Mouse (Mus musculus): ENCODE results near the gene Trp63. TPM values are rescaled to one million over a fixed set of nuclear protein-coding genes. Genes with fewer than 3 reads are reported as not detected.

Trp63 gene
- polyA plus RNA-seq, 1 experiment from 2014 or later: 46.3 TPM

- Histone ChIP-seq H3K27ac (ENCODE audit: low read length) (no peak overlapping the region), H3K27me3 (ENCODE audit: control insufficient read depth, insufficient read depth, low read length) (no peaks in the 10 kb centered on the region), H3K4me1 (ENCODE audit: control insufficient read depth, insufficient read depth, low read length) (no peaks in the 10 kb centered on the region), H3K9me3 (ENCODE audit: control insufficient read depth, low read depth, low read length) (no peaks in the 10 kb centered on the region), H3K36me3 (ENCODE audit: control insufficient read depth, insufficient read depth, low read length) (no peaks in the 10 kb centered on the region), H3K4me2 (replicated peaks; ENCODE audit: low read depth, low read length) (no peak overlapping the region), H3K9ac (replicated peaks; ENCODE audit: low read depth, low read length) (no peak overlapping the region), H3K4me3 (ENCODE audit: low read depth, low read length) (no peak overlapping the region)
- 66% methylated on average over 1 of the region's 1 CpGs for WGBS
- no peak for ATAC-seq (ENCODE audit: insufficient number of reproducible peaks, insufficient read depth, low FRiP score, low read depth)
Measured at GRCm38 (mm10) chr16:25912185-25912584, 228.6 kb downstream of the Trp63 start.

GRCm38 (mm10) chr16:25934181-25934580, 250.6 kb downstream of the Trp63 start:
- H3K4me3 ChIP-seq (ENCODE audit: low read depth, low read length): no peak overlapping the region
- H3K4me1 ChIP-seq (ENCODE audit: control insufficient read depth, insufficient read depth, low read length): no peaks in the 10 kb centered on the region
- no peak overlapping the region for H3K27ac ChIP-seq (ENCODE audit: low read length)
- no peaks in the 10 kb centered on the region for H3K9me3 ChIP-seq (ENCODE audit: control insufficient read depth, low read depth, low read length)
- WGBS: 84% methylated on average over 2 of the region's 2 CpGs
- no peaks in the 10 kb centered on the region for H3K36me3 ChIP-seq (ENCODE audit: control insufficient read depth, insufficient read depth, low read length)
- H3K4me2 ChIP-seq (replicated peaks; ENCODE audit: low read depth, low read length): no peak overlapping the region
- ATAC-seq (ENCODE audit: insufficient number of reproducible peaks, insufficient read depth, low FRiP score, low read depth): no peak
- no peak overlapping the region for H3K9ac ChIP-seq (replicated peaks; ENCODE audit: low read depth, low read length)
- H3K27me3 ChIP-seq (ENCODE audit: control insufficient read depth, insufficient read depth, low read length): no peaks in the 10 kb centered on the region

Data from stomach, embryonic 14.5 days (tissue).